Mouse (Mus musculus): Measurements from ENCODE around the gene Adam15.
A peak's percentile ranks its signal among the peaks of the same experiment; 100 is the strongest.

The Adam15 gene

DNA sequence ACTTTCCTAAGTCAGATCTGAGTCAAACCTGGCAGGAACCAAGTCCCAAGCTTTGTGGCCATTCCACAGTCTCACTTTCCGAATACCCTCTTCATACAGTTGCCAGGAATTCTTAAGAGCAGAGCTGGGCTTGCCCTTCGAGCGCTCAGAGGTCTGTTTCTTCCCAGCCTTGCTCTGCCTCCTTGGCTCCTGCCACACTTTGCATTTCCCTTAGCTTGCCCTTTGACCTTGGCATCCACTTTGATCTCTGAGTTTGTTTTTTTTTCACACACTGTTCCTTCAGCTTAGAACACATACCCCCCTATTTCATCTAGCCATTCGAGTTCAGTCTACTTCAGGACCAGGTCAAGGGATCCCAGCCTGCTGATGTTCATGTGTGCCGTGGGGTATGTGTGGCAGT is 1.5 kb upstream of the Adam15 start:
- no peak for DNase-seq (ENCODE audit: inconsistent ontology term)

DNA sequence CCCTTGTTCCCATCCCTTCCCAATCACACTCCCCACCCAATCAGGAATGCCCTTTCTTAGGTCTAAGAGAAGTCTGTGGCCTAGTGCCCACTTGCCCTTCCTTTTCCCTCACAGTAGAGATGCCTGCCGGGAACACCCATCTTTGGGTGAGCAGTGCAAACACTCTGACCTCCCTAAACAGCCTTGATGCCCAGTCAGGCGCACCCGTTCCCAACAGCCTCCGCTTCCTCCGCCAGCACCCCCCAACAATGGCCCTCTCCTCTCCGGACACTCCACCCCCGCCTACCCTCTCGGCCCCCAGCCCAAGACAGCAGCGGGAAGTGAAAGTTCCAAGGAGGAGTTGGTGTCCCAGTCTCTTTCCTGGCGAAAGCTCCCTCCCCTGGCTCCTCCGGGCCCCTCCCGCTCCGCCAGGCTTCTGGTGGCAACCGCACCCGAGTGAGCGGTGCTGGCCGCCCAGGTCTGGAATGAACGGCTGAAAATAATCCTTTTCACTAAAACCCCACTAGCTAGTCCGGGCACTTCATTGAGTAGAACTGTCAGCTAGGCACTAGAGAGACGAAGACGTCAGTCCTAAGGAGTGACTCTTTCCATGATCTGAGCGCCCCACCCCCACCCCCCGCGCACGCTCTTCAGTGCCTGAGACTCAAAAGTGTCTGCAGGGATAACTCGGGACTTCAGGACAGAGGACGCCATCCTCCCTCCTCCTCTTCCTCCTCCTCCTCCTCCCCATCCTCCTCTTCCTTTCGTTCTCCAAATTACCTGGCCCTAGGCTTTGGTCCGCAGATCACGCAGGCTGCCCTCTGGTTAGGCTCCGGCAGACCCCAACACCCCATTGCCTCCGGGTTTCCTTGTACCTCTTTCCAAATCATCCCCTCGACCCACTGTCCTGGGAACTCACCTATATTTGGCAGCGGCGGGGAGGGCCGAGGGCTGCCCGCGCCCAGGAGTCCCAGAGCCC is 606 bp downstream of the Adam15 start:
- peak; percentile 62 for DNase-seq (ENCODE audit: inconsistent ontology term)

DNA sequence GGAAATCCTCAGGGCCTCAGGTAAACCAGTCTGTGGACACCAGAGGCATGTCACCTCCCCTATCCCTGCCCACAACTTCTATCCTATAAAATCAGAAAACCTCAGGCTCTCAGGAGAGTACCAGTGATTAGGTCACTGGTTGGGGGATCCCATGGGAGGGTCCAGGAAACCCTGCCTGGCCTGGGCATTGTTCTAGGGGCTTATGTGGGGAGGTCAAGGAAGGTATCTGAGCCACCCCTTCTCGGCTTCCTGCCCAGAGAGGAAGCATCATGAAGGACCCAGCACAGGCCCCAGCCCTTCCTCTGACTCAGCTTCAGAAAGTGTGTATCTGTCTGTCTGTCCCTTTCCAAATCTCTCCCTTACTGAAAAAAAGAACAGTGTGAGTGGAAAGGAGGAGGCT is 1.9 kb downstream of the Adam15 start:
- no peak for DNase-seq (ENCODE audit: inconsistent ontology term)

DNA sequence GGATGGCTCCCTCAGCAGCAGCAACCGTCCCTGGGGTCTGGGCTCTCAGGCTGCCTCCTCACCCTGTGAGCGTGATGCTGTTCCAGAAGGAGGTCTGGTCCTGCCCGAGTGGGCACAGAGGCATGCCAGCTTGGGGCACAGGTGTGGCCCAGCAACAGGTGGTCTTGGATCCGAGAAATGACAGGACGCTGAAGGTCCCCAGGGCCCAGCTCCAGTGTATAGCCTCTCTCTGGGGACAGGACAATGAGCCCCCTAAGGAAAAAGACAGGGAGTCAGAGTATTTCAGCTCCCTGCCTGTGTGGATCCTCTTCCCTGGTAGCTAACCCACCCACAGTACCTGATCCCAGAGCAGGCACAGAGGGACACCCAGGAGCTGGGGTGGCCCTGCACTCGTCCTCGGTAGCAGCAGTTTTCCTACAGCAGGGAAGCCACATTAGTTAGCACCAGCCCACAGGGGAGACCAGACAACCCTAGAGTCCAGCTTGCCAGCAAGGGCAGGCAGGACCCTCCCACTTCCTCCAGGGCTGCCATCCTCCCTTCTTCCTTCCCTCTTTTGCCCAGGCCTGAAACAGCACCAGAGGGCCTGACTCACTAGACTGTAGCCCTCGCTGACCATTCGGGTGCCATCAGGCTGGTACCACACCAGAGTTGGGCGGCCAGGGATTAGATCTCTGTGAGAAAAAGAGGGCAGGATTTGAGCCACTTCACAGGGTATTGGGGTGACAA is 2.8 kb downstream of the Adam15 start:
- DNase-seq (ENCODE audit: inconsistent ontology term) = no peak

DNA sequence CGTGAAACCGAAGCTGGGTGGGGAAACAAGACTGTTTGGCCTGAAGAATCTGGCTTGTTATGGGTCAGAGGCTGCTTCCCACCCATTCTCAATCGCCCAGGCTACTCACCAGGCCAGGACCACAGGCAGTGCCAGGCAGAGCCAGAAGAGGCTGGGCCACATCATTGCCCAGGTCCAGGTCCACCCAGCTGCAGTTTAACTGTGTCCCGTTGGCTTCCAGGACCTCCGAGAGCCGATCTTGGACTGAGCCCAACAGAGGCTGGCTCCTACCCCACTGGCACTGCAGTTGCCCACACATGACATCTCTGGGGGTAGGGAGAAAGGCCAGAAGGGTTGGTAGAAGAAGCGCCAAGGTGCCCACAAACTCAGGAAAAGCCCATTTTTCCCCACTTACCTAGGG is 6.5 kb downstream of the Adam15 start:
- DNase-seq (ENCODE audit: inconsistent ontology term) = no peak

DNA sequence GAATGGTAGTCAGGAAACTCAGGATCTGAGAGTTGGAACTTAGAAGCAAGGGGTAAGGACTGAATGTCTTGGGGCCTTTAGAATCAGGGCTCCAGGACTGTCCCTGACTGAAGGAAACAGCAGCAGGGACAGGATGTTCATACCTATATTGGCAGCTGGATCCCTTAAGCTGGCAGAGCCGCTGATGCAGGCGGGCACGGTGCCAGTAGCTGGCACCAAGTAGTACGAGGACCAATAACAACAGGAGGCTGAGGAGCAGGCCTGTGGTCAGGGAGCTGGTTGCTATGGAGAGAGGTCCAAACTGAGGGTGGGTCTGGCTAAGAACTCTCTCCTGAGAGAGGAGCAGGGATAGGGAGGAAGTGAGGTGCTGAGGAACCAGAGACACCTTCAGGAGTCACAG is 8.0 kb downstream of the Adam15 start:
- no peak for DNase-seq (ENCODE audit: inconsistent ontology term)

DNA sequence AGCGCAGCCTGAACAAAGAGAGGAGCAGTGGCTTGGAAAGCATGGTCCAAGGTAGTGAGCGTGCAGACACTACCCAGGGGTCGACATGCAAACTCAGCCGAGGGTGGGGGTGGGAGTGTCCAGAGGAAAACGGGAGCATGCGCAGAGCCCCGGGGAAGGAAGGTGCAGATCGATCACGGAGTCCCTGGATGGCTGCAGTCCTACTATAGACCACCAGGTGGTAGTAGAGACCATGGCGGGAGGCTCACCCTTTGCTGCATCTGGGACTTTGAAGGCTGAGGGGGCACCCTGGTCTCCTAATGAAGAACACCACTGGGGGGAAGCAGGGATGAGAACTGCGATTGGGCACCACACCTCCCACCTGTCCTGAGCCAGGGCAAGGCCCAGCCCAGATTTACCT is 9.3 kb downstream of the Adam15 start:
- DNase-seq (ENCODE audit: inconsistent ontology term) = peak; percentile 72

DNA sequence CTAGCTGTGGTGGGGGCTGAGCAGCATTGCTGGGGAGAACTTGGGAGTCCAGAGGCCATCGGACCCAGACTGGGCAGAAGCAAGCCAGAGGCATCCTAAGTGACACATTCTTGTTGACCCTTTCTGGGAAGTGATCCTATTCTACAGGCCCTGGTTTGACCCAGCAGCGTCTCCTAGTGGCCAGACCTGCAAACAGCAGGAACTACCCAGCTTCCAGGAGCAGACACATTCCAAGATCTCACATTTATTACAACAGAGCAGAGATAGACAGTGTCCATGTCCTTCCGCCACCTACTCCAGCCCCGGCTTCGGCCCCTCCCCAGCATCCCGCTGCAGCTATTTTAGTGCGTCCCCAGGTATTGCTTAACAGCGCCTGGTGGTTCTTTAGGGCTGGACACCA is 10.4 kb downstream of the Adam15 start:
- peak; percentile 73 for DNase-seq (ENCODE audit: inconsistent ontology term)

DNA sequence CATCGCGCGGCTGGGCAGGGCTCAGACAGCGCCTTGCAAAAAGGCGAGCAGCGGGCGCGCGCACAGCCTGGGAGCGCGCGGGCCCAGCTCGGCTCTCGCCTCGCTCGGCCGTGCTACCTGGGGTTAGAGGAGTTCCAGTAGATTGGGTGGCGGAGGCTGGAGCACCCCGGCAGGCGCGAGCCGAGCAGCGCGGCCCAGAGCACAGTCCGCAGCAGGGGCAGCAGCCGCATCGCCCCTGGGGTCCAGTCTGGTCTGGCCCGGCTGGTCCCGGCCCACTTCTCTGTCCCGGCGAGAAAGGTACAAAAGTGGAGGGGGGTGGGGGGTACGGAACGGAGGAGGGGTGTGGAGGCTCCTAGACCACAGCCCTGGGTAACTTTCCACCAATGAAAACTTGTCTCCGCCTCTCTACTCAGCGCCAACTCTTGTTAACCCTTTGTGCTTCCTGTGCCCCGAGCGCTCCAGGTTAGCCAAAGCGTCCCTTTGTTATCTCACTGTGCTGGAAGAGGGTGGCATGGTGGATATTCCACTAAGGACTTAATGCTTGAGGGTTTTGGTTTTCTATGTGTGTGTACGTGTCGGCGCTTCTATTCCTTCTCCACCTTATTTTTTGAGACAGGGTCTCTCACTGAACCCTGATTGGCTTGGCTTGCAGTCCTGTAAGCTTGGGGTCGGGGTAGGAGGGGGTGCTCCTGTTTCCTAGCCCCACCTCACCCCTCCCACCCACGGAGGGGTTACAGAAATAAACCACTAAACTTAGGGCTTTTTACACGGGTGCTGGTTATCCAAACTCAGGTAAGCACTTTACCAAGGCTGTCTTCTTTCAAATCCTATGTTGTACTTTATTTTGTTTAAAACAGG is 11.8 kb downstream of the Adam15 start, which contains the start of gene Efna4:
Gene Efna4 (minus strand): TSS at position 308 of the 858 bp plus-strand sequence.
- DNase-seq (ENCODE audit: inconsistent ontology term) = peak; percentile 86

DNA sequence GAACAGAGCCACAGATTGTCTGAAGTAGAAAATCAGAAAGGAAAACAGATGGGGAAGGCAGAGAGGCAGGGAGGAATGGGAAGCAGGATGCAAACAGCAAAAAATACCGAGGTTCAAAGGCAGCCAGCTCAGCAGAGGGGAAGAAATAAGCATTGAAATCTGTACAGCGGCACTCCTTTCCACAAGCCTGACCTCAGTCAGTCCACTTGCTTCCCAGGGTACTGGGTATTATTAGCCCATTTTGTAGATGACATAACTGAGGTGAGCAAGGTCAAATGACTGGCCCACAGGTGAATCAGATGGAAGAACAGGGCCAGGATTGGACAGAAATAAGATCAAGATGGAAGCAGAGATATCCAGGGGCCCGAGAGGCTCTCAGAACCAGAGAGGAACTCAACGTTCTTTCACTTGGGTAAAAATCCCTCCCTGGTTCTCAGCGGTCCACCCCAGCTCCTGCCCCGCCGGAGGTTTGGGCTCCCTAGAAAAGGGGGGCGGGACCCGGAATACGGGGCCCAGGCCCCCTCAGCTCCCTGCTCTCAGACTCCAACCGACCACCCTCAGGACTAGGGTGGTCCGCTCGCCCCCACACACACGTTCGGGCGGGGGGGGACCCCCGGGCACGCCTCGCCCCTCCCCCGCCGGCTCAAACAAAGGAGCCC is 12.6 kb downstream of the Adam15 start:
- DNase-seq (ENCODE audit: inconsistent ontology term) = peak; percentile 24

DNA sequence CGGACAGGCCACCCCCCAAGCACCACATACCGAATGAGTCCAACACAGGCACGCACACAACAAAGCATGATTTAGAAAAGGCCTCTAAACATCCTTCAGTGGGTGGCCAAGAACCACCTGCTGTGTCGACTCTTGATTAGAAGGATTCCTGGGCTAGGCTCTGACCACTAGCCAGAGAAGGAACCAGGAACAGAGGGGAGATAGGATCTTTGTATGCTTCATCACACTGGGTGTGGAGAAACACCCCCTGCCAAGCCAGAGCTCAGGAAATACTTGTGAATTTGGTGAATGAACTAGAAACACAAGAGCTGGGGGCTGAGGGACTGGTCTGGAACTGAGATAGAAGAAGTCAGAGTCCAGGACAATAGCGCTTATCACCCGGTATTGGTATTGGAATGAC is 13.3 kb downstream of the Adam15 start:
- DNase-seq (ENCODE audit: inconsistent ontology term) = peak; percentile 44

DNA sequence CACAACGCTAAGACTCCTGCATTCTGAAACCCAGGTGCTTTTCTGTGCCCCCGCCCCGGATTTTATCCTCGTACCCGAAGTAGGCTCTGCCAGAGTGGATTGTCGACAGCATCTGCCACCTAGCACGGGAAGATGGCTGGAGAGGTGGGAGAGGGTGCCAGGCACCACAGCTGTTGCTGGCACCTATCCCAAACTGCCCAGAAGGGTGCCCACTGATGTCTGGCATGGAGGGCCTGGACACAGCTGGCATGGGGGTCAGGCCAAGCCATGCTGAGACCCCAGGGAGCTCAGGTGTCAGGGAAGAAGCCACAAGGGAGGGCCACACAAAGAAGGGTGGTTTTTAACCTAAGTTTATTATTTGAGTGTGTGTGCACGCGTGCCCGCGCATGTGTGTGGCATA is 16.7 kb downstream of the Adam15 start:
- no peak for DNase-seq (ENCODE audit: inconsistent ontology term)

DNA sequence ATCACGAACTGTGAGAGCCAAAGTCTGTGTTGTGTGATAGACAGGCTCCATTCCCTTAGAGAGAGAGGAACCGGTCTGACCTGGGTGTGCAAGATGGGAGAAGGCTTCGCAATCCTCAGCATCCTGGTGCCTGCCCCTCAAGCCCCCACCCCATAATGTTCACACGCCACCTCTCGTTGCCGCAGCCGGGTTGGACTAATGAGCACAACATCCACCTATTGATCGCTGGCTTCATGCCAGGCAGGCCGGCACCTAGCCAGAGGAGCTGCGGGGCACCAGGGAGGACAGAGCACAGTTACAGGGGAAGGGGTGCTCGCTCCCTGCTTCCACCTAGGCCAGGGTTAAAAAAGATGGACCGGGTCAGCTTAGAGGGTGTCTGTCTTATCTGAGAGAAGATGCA is 17.3 kb downstream of the Adam15 start:
- DNase-seq (ENCODE audit: inconsistent ontology term) = no peak

DNA sequence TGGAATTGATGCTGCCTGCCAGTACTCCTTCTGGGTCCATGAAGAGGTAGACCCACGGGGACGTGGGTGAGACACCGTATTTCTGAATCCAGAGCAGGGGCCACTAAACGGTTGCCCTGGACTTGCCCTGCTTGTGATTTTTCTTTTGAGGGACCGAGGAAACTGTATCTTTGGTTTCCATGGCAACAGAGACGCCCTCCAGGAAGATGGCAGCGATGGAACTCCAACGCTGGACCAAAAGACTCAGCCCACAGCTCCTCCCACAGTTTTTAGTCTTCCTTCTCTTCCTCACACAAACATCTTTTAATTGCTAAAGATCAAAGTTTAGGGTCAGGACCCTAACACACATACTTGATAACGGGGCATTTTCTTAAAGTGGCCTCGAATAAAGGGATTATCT is 17.8 kb downstream of the Adam15 start:
- no peak for DNase-seq (ENCODE audit: inconsistent ontology term)

DNA sequence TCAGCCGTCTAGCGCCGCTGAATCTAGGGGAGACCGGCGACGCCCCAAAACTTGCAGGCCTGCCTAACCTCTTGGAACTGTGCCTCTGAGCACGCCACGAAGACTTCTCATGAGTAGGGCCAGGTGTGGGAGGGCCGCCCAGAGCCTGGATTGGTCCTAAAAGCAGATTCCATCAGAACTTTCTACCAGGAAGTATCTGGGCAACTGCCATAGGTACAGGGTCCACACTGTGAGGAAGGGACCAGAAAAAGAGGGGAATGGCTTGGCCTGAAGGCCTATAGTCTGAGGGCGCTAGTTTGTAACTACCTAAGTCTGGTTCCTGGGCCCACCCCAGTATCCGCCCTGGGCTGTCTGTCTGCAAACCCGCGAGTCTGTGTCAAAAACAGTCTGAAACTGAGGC is 18.2 kb downstream of the Adam15 start:
- no peak for DNase-seq (ENCODE audit: inconsistent ontology term)

DNA sequence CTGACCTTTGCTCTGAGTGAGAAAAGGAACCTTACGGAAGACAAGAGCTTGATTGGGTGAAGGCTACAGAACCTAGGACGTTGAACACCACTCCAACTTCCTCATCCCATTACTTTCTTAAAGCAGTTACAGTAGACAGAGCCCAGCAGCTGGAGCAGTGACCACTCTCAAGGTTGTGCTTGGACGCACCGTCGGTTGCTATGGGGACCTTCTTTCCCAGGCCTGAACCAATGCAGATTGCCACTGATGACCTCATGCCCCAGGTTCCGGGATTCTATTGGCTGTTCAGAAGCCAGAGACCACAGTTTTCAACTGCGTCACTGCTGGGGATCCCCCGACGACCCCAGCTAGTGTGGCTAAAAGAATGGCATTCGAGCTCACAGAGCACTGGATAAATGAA is 18.8 kb downstream of the Adam15 start:
- no peak for DNase-seq (ENCODE audit: inconsistent ontology term)

DNA sequence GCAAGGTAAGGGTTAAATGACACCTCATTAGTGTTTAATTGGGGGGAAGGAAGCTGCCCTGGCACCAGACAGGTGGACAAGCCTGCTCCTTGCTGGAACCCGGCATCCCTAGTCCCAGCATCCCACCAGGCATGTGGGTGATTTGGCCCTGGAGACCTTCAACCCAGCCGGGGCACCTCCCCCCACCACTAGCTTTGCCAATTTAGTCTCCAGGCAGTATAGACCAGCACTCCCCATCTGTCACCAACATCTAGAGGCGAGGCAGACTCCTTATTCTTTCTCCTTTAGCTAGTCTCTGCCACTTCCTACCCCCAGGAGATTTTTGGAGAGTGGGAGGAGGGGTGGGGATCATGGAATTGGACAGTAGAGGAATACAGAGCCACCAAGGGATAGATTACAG is 19.4 kb downstream of the Adam15 start:
- no peak for DNase-seq (ENCODE audit: inconsistent ontology term)

DNA sequence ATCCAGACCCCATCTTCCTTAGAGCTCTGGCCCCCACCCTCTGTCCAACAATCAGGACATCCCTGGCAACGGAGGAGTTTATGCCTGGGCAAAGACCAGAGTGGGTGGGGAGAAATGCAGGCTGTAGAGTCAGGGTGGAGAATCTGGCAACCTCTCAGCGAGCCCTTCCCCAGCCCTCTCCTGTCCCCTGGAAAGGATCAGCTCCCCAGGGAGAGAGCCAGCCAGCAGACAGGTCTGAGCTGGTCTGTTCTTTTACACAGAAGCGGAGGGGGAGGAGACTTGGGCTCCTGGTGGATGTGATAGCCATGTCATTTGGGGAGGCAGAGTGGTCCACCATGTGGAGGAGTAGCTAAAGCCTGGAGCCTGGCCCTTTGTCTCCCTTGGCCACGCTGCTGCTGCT is 21.2 kb downstream of the Adam15 start:
- no peak for DNase-seq (ENCODE audit: inconsistent ontology term)

DNA sequence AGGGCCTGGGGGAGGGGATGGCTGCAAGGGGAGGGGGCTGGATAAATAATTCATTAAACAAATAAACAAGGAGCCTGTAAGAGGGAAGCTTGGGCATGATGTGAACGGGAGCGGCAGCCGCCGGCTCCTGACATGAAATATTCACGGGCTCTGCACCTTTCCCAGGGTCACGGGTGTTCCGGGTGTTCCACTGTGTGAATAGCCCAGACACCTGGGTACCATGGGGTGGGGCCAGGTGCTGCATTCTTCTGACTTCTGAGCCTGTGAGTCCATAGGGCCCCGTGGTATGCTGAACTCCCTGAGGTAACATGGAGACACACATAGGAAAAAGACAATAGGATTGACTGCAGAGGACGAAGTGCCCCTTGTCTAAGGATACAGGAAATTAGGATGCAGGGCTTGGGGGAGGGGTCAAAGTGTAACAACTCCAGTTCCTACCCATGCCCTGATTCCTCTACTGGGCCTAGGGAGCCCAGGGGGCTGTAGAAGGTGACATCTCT is 22.4 kb downstream of the Adam15 start:
- no peak for DNase-seq (ENCODE audit: inconsistent ontology term)

DNA sequence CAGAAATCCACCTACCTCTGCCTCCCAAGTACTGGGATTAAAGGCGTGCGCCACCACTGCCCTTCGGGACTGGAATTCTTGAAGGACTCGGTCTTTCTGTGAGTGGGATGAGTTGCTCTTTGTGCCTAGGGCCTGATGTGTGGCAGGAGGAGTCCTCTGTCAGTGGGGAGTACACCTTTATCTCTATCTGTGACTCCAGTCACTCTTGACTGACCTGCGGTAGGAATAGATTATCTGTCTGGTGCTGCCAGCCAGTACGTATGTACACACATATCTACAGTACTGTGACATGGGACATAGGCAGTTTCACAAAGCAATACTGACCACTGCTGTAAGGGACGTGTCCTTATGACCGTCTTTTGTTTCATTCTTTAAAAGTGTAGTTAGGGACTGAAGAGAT is 23.9 kb downstream of the Adam15 start:
- DNase-seq (ENCODE audit: inconsistent ontology term) = no peak

DNA sequence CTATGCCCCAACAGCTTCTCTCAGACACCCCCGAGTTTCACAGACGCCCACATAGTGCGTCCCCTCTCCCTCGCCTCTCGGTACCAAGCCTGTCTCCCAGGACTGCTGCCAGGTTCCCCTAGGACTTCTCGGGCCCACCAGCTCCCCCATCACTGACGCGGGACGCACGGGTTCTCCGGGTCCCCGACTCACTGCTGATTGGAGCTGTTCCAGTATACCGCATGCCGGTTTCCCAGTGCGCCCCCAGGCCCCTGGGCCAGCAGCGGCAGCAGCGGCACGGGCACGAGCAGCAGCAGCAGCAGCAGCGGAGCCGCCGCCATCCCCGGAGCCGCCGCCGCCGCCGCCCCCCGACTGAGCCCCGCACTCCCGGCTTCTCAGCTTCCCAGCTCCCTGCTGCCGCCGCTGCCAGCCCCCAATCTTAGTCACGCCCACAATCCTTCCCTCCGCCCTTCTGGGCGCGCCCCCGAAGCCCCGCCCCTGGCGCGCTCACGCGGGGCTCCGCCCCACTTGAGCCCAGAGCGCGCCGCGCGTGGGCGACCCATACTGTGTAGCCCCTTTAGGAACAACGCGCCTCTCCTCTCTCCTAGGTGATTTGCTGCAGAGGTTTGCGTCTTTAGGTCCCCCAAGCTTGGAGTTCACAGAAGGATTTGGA is 27.2 kb downstream of the Adam15 start, which contains the start of gene Efna3:
Gene Efna3 (minus strand): TSS at position 452 of the 652 bp plus-strand sequence.
- peak; percentile 85 for DNase-seq (ENCODE audit: inconsistent ontology term)

All from Muller cell, postnatal 12 days (primary cell).